Mouse (Mus musculus): ENCODE measurements around the gene Srsf1.
A peak's percentile ranks its signal among the peaks of the same experiment; 100 is the strongest.

Srsf1 gene

DNA sequence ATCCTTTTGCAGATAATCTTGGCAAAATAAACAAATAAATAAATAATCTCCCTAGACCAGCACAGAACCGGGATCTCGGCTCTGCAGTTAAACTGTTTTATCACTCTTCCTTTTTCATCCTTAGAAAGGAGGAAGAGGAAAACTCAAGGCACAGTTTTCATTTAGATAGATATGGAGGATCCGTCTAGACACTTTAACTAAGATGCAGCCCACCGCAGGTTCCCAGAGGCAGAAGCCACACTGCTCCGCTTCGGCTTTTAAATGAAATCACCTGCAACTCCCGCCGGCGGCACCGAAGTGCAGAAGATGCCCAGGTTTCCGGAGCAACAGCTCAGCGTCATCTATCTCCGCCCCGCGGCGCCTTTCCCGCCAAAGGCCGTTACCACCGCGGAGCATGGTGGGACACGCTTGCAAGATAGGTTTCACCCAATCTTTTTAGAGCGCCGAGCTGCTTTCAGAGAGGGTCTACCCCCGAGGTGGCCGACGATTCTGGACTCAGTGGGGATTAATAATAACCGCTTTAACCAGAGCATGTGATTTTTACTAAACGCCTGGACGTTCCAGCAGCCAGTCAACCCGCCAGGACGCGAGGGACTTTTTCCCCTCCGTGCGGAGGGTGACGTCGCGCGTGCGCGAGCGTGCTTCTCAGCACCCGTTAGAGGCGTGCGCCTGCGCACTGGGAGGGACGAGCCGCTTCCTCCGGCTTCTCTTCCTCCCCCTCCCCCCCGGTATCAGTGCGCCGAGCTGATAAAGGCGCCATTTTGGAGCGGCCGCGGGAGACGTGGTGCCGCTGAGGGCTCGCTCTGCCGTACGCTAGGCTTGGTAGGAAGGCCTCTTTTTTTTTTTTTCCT, at the start of gene Srsf1:
Gene Srsf1, plus strand, starts transcription at position 430 of the 851 bp plus-strand sequence.
- peak; percentile 94 to 97 for DNase-seq (ENCODE audit: low spot score in 2 of 2)

DNA sequence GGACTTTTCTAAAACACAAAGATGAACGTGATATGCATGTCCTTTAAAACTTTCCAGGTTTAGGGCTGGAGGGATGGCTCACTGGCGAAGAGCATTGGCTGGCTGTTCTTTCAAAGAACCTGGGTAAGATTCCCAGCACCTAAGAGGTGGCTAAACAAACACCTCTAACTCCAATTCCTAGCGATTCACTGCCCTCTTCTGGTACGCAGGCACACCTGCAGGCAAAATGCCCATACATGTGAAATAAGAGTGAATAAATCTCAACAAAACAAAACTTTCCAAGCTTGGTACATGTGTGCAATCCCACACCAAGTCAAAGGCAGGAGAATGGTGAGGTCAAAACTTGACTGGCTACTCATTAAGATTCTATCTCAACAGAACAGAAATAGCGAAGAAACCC, 47.4 kb upstream of the Srsf1 start:
- DNase-seq (ENCODE audit: low spot score in 2 of 2): no peak

DNA sequence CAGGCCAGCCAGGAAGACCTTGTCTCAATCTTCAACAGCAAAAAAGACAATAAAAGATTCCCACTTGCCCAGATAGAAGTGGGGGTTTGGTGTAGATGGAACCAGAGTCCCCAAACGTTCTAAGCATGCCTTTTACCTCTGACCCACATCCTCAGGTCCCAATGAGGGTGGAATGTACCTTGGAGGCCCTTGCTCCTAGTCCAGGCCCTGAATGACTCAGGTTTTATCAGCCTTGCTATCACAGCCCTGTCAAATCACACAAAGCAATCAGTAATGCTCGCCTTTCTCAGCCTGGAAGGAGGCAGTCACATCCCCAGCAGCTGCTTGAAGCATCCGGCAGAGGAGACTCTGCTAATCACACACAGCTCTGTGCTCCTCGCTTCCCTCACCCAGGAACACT, 44.4 kb upstream of the Srsf1 start:
- no peak for DNase-seq (ENCODE audit: low spot score in 2 of 2)

DNA sequence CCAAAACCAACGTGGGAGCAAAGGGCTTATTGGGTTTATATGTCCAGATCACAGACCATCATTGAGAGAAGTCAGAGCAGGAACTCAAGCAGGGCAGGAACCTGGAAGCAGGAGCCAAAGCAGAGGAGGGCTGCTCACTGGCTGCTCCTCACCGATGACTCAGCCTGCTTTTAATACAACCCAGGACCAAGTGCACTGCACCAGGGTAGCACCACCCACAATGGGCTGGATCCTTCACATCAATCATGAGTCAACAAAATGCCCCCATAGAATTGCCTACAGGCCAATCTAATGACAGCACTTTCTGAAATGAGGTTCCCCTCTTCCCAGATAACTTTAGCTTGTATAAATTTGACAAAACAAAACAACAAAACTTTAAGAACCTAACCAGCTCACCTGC, 43.0 kb upstream of the Srsf1 start:
- DNase-seq (ENCODE audit: low spot score in 2 of 2): no peak

DNA sequence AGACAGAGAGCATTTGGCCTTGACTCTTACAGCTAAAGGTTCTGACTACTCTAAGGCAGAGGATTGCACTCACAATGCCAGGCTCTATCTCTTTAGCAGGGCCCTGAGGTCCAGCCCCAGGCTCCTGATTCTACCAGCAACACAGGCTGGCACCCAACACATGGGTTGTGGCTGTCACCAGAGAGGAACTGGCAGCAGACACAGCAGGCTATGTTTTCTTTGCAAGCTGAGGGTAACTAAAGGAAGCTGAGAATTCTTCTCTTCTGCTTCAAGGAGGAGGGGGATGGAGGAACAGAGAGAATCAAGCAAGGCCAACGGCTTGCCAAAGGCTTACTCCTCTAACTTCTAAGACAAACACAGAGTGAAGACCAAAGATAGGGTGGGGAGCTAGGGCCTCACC, 38.5 kb upstream of the Srsf1 start:
- no peak for DNase-seq (ENCODE audit: low spot score in 2 of 2)

DNA sequence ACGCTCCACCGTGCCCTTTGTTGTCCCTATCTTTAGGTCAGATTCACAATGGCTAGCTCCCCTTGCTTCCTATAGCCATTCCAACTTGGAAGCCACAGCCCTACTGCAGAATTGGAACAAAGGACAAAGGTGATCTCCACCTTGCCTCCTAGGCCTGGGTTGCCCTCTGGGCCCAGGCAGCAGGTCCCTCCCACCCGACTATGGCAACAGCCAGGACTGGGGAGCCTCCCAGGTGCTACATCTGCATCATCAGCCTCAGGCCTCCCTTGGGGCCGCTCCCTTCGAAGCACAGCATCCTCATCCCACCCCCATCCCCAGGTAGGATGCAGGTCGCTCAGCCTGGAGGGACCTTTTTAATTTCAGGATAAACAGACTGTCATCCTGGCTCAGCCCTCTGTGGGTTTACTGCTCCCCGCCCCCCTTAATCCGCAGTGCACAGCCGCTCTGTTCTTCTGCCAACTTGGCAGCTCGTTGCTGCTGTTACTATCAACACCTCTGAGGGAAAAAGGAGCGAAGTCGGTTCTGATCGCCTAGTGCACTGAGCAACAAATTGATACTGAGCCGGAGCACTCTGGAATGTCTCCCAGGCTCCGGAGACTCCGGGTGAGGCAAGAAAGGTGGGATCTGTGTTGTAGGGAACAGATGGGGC, 37.5 kb upstream of the Srsf1 start:
- DNase-seq (ENCODE audit: low spot score in 2 of 2): peak; percentile 22 to 36

DNA sequence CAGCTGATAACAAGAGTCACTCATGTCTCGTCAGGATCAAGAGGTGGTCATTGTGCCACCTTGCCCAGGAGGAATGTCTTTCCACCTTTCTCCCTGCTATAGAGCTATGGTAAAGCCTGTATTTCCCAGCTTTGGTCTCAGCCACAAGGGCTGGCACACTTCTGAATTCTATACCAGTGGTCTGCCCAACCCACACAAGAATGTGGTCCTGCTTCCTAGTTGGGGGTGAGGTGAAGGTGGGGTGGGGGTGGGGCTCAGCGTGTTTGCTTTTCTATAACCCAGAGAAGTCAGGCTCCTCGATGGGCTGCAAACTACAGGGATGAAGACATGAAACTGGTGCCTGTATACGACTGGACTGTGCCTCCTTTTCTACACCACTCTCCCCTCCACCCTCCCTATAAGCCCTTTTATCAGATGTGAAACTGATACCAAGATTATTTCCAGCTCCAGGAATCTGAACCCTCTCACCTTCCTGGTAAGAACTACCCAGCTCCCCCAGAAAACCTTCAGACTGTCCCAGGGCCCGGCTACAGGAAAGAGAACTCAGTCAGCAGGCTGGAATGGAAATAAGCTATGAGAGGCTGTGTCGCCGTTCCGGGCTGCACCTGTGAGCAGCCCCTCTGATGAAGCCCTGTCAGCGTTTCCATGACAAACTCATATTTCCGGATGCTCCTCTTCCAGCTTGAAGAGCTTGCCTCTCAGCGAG, 35.8 kb upstream of the Srsf1 start:
- no peak for DNase-seq (ENCODE audit: low spot score in 2 of 2)

DNA sequence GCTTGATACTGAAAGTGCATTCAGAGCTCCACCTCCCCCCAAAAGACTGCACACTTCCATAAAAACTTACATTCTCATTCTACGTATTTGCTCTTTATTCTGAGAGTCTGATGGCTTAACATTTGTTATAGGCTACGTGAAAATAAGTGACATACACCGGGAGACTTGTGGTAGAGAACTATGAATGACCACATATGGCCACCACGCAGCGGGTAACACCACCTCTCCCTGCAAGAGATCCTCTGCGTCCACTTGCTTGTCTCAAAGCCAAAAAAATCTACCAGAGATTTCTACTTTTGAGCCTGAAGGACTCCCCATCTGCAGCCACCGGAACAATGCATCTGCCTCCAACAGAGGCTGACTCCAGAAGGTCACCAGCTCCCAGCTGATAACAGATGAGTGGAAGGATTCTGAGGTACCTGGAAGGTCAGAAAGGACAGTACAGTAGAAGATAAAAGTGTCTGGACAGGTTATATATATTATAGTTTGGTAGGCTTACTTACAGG, 35.2 kb upstream of the Srsf1 start:
- no peak for DNase-seq (ENCODE audit: low spot score in 2 of 2)

DNA sequence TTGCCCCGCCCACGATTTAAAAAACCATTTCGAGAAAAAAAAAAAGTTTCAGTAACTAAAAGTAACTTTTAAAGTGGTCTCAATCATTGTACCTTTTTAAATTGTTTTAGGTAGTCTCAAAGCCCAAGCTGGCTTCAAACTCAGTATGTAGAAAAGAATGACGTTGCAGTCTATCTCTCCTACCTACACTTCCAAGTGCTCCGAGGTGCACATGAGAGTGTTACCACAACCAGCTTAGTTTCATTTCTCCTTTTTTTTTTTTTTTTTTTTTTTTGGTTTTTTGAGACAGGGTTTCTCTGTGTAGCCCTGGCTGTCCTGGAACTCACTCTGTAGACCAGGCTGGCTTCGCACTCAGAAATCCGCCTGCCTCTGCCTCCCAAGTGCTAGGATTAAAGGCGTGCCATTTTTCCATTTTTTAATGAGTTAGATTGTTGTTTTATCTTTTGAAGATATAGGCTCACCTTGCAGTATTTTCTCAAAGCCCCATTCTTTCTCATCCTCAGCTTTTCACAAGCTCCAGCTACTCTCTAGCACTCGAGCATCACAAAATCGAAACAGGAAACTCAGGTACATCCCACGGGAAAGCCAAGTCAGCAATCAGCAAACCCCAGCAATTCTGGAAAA, 34.4 kb upstream of the Srsf1 start:
- DNase-seq (ENCODE audit: low spot score in 2 of 2): no peak

DNA sequence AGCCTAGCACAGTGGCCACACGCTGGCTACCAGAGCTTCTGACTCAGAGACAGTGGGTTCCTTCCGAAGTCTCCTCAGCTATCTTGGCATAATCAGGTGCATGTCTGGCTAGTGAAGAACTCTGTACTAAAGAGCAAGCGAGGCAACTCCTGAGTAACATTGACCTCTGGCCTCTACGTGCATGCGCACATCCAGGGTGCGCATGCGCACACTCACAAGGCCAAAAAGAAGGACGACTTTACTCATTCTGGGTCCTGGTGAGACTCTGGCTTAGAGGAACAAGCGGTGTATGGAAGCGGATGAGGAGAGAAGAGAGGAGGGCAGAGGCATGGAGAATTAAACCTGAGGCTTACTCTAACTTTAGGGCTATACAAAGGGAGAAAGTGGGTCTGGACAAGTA, 33.5 kb upstream of the Srsf1 start:
- no peak for DNase-seq (ENCODE audit: low spot score in 2 of 2)

DNA sequence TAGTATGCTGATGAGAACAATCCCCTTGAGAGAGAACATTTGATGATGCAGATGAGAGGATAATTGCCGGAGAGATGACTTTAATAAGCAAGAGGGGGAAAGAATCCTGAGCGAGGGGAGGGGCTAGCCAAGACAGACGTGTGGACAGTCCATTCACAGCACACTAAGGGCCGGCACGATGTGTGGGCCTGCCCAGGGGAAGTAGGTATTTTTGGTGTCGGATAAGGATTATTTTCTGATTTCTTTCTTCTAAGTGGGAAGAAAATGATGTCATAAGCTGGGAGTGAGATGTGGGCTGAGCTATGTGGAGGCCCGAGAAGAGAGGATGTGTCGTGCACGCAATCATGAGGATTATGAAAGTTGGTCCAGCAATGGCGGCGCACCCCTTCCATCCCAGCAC, 32.0 kb upstream of the Srsf1 start:
- DNase-seq (ENCODE audit: low spot score in 2 of 2): no peak

DNA sequence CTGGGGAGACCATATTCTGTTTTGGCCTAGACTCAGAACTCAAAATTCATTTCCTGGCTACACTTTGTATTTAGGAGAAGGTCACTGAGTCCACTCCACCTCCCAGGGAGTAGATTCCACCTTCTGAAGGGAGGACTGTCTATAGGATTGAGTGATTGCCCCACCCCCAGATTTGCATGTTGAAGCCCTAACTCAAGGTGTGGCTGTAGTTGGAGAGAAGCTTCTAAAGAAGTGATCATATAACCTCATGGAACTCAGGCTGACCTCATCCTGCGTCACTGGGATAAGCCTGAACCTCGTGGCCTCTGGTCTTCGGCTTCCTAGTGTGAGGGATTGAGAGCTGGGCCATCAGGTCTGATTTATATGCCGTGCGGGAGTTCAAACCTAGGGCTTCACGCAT, 31.4 kb upstream of the Srsf1 start:
- no peak for DNase-seq (ENCODE audit: low spot score in 2 of 2)

DNA sequence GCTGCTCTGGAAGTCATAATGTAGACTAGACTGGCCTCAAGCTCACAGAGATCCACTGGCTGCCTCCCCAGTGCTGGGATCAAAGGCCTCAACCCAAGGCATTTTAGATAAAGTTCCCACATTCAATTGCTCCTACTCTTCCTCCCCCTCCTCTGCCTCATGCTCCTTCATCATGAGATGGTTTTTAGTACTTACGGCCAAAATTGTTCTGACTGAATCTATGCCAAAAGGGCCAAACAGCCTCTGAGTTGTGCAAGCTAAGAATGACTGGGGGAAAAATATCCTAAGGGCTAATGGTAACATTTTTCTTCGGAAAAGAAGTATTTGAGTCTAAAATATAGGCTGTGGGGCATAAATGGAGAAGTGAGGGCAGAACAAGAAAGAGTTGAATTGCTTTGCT, 23.2 kb upstream of the Srsf1 start:
- DNase-seq (ENCODE audit: low spot score in 2 of 2): no peak

DNA sequence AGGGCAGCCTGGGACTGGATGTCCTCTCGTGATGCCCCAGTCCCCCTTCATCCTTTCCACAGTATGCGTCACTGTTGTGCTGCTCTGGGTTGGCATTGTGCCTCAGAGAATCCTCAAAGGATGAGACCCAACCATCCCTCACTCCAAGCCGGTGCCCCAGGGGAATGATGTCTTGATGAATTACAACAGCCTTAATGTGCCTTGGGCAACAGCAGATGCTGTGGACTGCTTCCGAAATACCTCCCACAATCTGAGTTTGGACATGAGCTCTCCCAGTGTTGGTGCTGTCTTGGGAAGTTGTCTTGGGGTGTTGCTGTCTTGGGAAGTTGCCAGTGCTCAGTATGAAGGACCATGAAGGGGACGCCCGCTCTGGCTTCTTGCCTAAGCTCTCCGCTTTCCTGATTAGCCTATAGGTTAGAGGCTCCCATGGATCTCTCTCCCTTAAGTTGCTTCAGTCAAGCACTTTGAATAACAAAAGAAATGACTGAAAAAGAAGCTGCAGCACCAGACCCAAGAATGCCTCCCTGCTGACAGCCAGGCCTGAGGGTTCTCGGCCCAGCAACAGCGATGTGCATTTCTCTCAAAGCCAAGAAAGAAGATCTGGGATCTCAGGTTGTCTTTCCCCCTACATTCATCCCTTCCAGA, 19.7 kb upstream of the Srsf1 start:
- no peak for DNase-seq (ENCODE audit: low spot score in 2 of 2)

DNA sequence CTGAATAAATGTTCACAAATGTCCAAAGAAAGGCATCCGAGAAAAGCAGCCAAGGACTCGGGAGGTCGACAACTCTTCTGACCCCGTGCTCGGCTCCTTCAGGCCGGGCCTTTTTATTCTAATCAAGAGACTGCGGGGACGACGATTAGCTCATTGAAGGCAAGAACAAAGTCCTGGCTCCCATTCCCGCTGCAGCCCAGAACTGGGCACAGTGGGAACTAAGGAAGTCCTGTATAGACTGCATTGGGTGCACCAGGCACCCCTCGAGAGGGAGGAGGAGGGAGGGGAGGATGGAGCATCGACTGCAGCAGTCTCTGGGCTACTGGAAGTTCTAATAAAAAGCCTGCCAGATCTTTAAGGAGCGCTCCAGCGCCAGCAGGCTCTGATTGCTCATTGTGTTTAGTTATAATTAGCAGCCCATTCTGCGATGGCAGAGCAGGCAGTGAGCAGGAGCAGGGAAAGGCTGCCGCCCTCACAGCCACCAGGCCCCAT, 18.9 kb upstream of the Srsf1 start:
- DNase-seq (ENCODE audit: low spot score in 2 of 2): peak in 1 of 2 experiments; percentile 35

DNA sequence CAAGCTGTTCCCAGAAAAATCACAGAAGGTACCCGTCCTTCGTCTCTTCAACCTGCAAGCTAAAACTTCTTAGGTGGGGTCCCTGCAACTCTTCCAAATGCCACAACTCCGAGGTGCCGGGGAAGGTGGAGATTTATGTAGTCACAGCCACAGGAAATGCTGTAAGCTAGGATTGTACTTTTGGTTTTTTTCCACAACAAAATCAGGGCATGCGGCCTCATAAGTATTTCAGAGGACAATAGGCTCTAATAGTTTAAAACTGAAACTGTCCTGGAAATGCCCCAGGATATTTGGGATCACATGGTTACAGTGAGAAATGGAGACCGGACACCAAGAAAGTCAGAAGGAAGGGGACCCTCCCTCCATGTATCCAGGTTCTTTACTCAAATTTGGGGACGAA, 17.0 kb upstream of the Srsf1 start:
- DNase-seq (ENCODE audit: low spot score in 2 of 2): no peak

DNA sequence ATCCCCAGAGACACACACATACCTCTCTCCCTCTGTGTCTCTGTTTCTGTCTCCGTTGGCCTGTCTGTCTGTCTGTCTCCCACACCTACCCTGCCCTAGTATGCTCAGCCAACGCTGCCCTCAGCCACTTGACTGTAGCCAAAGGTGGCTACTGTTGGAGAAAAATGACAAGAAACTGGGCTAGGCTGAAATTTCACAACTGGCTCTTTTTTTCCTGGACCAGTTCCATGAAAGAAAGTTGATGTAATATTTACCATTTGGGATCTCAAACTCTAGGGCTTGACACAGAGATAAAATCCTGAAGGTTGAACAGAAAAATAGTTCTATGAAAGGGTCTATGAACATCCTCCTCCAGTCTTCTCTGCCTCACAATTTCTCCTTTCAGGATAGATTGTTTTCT, 16.3 kb upstream of the Srsf1 start:
- no peak for DNase-seq (ENCODE audit: low spot score in 2 of 2)

DNA sequence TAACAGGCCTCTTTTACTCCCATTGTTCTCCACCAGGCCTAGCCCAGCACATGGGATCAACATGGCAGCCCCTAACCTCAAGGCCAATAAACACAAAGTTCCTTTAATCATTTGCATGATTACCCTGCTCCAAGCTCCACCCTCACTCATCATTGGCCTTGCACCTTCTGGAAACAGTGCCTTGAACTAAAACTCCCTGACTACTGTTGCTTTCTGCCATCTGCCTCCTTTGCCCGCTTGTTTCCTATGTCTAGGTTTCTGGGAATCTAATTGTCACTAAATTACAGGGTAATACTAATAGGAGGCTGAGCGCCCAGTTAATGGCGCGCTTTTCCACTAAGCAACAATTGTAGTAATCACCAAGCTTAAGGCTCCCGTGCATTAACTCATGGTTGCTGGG, 15.4 kb upstream of the Srsf1 start:
- no peak for DNase-seq (ENCODE audit: low spot score in 2 of 2)

DNA sequence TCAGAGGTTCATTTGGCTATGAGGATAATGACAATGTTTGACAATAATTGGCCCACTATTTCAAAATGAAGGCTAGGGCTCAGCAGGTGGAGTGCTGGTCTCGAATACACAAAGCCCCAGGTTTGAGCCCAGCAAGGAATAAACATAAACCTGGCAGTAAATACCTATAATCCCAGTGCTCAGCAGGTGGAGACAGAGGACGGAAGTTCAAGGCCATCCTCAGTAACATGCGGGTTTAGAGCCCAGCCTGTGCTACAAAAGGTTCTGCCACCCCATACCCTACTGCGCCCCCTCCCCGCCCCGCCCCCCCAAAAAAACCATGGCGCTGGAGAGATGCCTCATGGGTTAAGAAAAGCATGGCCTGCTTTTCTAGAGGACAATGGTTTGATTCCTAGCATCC, 11.2 kb upstream of the Srsf1 start:
- DNase-seq (ENCODE audit: low spot score in 2 of 2): no peak

DNA sequence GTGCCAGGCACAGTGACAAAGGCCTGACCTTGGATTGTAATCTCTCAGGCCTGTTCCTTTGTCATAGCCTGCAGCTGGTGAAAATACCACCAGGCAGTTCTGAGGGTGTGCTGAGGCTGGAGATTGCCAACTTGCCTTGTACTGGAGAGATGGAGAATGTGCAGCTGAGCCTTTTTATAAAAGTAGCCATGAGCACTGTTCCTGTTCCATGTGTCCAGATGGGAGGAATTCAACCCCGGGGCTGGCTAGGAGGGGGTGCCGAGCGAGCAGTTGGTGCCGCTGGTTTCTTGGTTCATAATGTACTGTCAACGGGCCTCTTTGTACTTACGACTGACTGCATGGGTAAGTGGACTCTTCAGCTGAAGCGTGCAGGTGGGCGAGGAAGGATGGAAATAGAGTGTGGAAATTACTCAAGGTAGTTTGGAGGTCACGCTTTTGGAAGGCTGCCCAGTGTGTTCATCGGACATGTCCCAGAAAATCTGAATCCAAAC, 10.4 kb upstream of the Srsf1 start:
- no peak for DNase-seq (ENCODE audit: low spot score in 2 of 2)

DNA sequence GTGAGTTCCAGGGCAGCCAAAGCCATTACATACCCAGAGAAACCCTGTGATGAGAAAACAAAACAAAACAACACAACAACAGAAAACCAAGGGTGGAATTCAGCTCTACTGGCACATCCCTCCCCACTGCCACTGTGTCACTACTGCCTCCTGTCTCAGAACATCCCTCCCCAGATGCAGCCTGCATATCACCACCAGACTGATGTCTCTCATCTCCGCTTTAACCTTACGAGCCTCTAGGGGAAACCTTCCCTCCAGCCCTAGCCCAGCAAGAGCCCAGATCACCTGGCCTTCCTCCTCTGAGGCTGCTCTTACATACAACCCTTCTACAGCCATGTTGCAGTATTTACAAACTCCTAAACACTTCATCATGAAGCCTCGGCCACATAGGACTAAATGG, 9.8 kb upstream of the Srsf1 start:
- no peak for DNase-seq (ENCODE audit: low spot score in 2 of 2)

Data from frontal cortex, postnatal 25 days (tissue).